Mouse (Mus musculus) gonadal fat pad, adult 2 months (tissue): ENCODE results near the gene Ghrh. TPM values are rescaled to one million over a fixed set of nuclear protein-coding genes. Genes with fewer than 3 reads are reported as not detected.

Experiments used
- DNase-seq: peaks from one replicate; pipeline ENCODE4 v3.0.0-alpha.2; 2012; ENCODE audit warnings: low read depth
- polyA plus RNA-seq: library from polyadenylated mRNA; depleted of rRNA; stranded (reverse); fragments of >200 nt; gene quantifications from 2 replicates; pipeline ENCODE4 v1.2.3, GENCODE M21; 2012

Gene Ghrh
- polyA plus RNA-seq, 1 experiment, result 0.30 TPM

GRCm38 (mm10) chr2:157349121-157349778 is 1.9 kb upstream of the Ghrh start:
- DNase-seq, result no peak

- DNase-seq, result no peak
These were observed 4.0 kb downstream of the Ghrh start for GRCm38 (mm10) chr2:157343337-157343736.

GRCm38 (mm10) chr2:157342328-157342926 is 4.9 kb downstream of the Ghrh start:
- no peak for DNase-seq

- DNase-seq, result no peak
These were observed 5.6 kb downstream of the Ghrh start for GRCm38 (mm10) chr2:157341554-157342270.

GRCm38 (mm10) chr2:157340221-157340741 is 7.0 kb downstream of the Ghrh start:
- no peak for DNase-seq

- no peak for DNase-seq
These were observed 7.8 kb downstream of the Ghrh start for GRCm38 (mm10) chr2:157339532-157339931.

GRCm38 (mm10) chr2:157338663-157339062 is 8.6 kb downstream of the Ghrh start:
- DNase-seq, result no peak

- no peak for DNase-seq
These were observed 15.2 kb downstream of the Ghrh start for GRCm38 (mm10) chr2:157332059-157332458.

- DNase-seq, result no peak
These were observed 18.7 kb downstream of the Ghrh start for GRCm38 (mm10) chr2:157328570-157328969.

GRCm38 (mm10) chr2:157328106-157328505 is 19.2 kb downstream of the Ghrh start:
- no peak for DNase-seq

- no peak for DNase-seq
These were observed 22.1 kb downstream of the Ghrh start for GRCm38 (mm10) chr2:157325238-157325637.

- no peak for DNase-seq
These were observed 25.1 kb downstream of the Ghrh start for GRCm38 (mm10) chr2:157322029-157322766.

GRCm38 (mm10) chr2:157320886-157321285 is 26.4 kb downstream of the Ghrh start:
- no peak for DNase-seq

GRCm38 (mm10) chr2:157320135-157320534 is 27.2 kb downstream of the Ghrh start:
- peak; percentile 91 for DNase-seq

- no peak for DNase-seq
These were observed 30.1 kb downstream of the Ghrh start for GRCm38 (mm10) chr2:157317220-157317619.

- DNase-seq, result no peak
These were observed 30.9 kb downstream of the Ghrh start for GRCm38 (mm10) chr2:157316358-157316933.

GRCm38 (mm10) chr2:157315486-157315885 is 31.8 kb downstream of the Ghrh start:
- DNase-seq, result no peak

- DNase-seq, result no peak
These were observed 33.0 kb downstream of the Ghrh start for GRCm38 (mm10) chr2:157314310-157314709.

GRCm38 (mm10) chr2:157313718-157314117 is 33.6 kb downstream of the Ghrh start:
- no peak for DNase-seq

GRCm38 (mm10) chr2:157310963-157311637 is 36.2 kb downstream of the Ghrh start:
- no peak for DNase-seq

GRCm38 (mm10) chr2:157309611-157310010 is 37.7 kb downstream of the Ghrh start:
- DNase-seq, result no peak
